Mouse (Mus musculus): ENCODE results near the gene Gbe1. TPM values are rescaled to one million over a fixed set of nuclear protein-coding genes. Genes with fewer than 3 reads are reported as not detected.

Gbe1 gene
- 18.0 and 18.6 TPM in 2 replicates for polyA plus RNA-seq (2015; fragmentation: Nextera tagmentation; extraction: Ambion mirVana)

DNA sequence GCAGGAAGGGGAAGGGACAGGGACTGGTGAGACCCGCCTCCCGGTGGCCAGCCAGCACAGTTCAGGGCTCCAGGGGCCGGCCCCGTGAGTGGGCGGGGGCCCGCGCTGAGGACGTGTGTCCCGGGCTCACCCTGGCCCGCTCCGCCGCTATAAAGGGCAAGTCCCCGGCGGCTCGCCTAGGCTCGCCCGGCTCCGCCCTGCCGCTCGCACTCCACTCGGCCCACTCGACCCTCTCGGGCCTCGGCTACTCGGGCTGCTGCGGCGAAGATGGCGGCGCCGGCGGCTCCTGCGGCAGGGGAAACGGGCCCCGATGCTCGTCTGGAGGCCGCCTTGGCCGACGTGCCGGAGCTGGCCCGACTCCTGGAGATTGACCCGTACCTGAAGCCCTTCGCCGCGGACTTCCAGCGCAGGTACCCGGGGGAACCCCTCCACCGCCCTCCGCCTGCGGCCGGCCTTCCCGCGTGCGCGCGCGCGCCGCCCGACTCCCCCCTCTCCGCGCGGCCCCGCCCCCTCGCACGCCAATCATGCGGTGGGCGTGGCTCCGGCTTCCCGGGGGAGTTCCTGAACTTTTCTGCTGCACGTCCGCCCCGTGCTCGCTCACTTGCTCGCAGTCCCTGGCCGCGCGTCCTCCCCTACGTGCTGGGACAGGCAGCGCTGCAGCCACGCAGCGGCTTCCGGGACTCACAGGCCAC, at the start of gene Gbe1:
Gene Gbe1, plus strand, starts transcription at position 64 of the 692 bp plus-strand sequence.
- peak within 1 kb of the TSS; percentile 96 for H3K9ac ChIP-seq (ENCODE audit: low read depth, low read length)
- H3K27ac ChIP-seq (ENCODE audit: low read depth, low read length): peak within 1 kb of the TSS; percentile 91
- H3K4me1 ChIP-seq (ENCODE audit: control insufficient read depth, insufficient read depth, low read depth, low read length): peaks cover 3% of the 10 kb centered on the region; the same call in 1 of the 2 replicates
- ATAC-seq: peak; percentile 97
- peak within 1 kb of the TSS; percentile 80 for H3K4me3 ChIP-seq (ENCODE audit: low read length)
- H3K9me3 ChIP-seq (ENCODE audit: control insufficient read depth, low read length): no peaks in the 10 kb centered on the region
- peak within 1 kb of the TSS; percentile 78 for H3K4me2 ChIP-seq (ENCODE audit: low read length)
- H3K36me3 ChIP-seq (ENCODE audit: control insufficient read depth, insufficient read depth, low read length): no peaks in the 10 kb centered on the region
- 0% methylated on average over 42 of the region's 82 CpGs for WGBS
- no peaks in the 10 kb centered on the region for H3K27me3 ChIP-seq (replicated peaks; ENCODE audit: control insufficient read depth, insufficient read depth, low read length)

DNA sequence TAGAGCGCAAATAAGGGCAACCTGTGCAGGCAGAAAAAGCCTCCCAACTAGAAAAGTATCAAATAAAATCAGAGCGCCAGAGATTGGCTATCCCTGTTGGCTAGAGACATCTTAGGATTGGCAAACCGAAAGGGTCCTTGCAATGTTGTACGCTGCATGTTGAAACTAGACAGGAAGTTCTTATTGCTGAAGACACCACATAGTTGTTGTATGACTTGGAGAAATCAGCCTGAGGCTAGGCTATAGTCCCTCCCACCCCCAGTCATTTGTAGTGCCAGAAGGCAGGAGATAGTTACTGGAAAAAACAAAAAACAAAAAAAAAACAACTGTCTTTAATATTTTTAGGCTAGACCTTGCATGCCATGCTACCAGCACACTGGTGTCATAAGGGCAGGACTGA, 3.1 kb upstream of the Gbe1 start:
- ATAC-seq: no peak
- 95% methylated on average over 4 of the region's 4 CpGs for WGBS
- H3K36me3 ChIP-seq (ENCODE audit: control insufficient read depth, insufficient read depth, low read length): no peaks in the 10 kb centered on the region
- no peak overlapping the region for H3K9ac ChIP-seq (ENCODE audit: low read depth, low read length)
- no peak overlapping the region for H3K4me2 ChIP-seq (ENCODE audit: low read length)
- H3K27me3 ChIP-seq (replicated peaks; ENCODE audit: control insufficient read depth, insufficient read depth, low read length): no peaks in the 10 kb centered on the region
- H3K4me1 ChIP-seq (ENCODE audit: control insufficient read depth, insufficient read depth, low read depth, low read length): peaks cover 3% of the 10 kb centered on the region; the same call in 1 of the 2 replicates
- no peak overlapping the region for H3K4me3 ChIP-seq (ENCODE audit: low read length)
- H3K9me3 ChIP-seq (ENCODE audit: control insufficient read depth, low read length): no peaks in the 10 kb centered on the region
- H3K27ac ChIP-seq (ENCODE audit: low read depth, low read length): no peak overlapping the region

DNA sequence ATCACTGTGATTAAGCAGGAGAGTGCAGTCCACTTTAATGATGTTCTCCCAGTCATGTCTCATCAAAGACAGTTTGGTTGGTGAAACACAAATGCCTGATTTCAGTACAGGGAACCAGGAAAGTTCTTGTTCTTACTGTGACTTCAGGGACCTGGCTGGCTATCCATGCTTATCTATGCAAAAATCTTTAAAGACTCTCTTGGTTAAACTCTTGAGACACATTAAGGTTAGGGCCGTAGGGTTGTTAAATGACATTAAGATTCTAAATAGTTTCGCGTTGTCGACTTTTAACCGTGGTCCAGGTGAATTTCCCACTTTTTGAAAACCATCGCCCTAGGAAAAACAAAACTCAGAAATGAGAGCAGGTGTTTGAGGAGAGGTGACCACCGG, 258 bp upstream of the Gbe1 start:
- Histone ChIP-seq H3K36me3 (ENCODE audit: control insufficient read depth, insufficient read depth, low read length) (no peaks in the 10 kb centered on the region), H3K9ac (ENCODE audit: low read depth, low read length) (peak overlapping the region; percentile 96), H3K9me3 (ENCODE audit: control insufficient read depth, low read length) (no peaks in the 10 kb centered on the region), H3K4me2 (ENCODE audit: low read length) (peak overlapping the region; percentile 78), H3K4me1 (ENCODE audit: control insufficient read depth, insufficient read depth, low read depth, low read length) (peaks cover 3% of the 10 kb centered on the region; the same call in 1 of the 2 replicates), H3K27ac (ENCODE audit: low read depth, low read length) (peak overlapping the region; percentile 91; the same call in 1 of the 2 replicates), H3K4me3 (ENCODE audit: low read length) (peak overlapping the region; percentile 80), H3K27me3 (replicated peaks; ENCODE audit: control insufficient read depth, insufficient read depth, low read length) (no peaks in the 10 kb centered on the region)
- no peak for ATAC-seq
- WGBS: 1% methylated on average over 7 of the region's 7 CpGs

DNA sequence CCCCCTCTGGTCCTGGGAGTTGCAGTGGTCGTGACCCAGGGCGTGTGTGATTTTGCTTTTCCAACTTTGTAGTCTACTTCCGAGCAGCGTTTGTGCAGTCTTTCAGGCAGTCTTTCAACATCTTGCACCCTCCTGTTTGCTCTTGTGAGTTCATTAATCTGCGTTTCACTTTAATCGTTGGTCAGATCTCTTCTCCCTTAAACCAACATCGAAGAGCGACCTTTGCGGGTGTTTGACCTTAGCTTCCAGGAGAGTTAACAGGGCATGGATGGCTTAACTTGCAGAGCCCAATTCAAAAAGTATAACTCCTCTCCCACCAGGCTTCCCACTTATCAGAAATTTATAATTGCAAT, 805 bp downstream of the Gbe1 start:
- H3K27me3 ChIP-seq (replicated peaks; ENCODE audit: control insufficient read depth, insufficient read depth, low read length): no peaks in the 10 kb centered on the region
- H3K9ac ChIP-seq (ENCODE audit: low read depth, low read length): peak overlapping the region; percentile 96
- H3K4me3 ChIP-seq (ENCODE audit: low read length): peak overlapping the region; percentile 80
- peak overlapping the region; percentile 78 for H3K4me2 ChIP-seq (ENCODE audit: low read length)
- ATAC-seq: no peak
- no peaks in the 10 kb centered on the region for H3K36me3 ChIP-seq (ENCODE audit: control insufficient read depth, insufficient read depth, low read length)
- WGBS: 2% methylated on average over 9 of the region's 9 CpGs
- H3K4me1 ChIP-seq (ENCODE audit: control insufficient read depth, insufficient read depth, low read depth, low read length): peaks cover 3% of the 10 kb centered on the region; the same call in 1 of the 2 replicates
- H3K9me3 ChIP-seq (ENCODE audit: control insufficient read depth, low read length): no peaks in the 10 kb centered on the region
- H3K27ac ChIP-seq (ENCODE audit: low read depth, low read length): peak overlapping the region; percentile 60

DNA sequence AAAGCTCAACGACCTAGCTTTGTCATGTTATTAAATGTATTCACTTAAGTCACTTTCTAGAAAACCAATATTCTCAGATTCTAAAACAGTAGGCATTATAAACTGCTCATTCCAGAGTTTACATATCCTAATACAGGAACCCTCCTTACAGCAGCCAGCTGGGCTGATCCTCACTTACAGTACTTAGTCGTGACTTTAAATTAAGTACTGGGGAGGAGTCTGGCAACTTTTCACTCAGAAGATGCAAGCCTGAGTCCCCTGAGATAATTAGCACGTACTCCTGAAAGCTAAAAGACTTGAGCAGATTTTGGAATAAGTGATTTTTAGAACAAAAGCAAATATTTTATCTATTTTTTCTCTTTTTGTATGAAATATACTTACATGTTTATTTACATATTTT, 1.5 kb downstream of the Gbe1 start:
- Histone ChIP-seq H3K4me1 (ENCODE audit: control insufficient read depth, insufficient read depth, low read depth, low read length) (peaks cover 3% of the 10 kb centered on the region; the same call in 1 of the 2 replicates), H3K9ac (ENCODE audit: low read depth, low read length) (no peak overlapping the region), H3K27ac (ENCODE audit: low read depth, low read length) (no peak overlapping the region), H3K4me3 (ENCODE audit: low read length) (no peak overlapping the region), H3K9me3 (ENCODE audit: control insufficient read depth, low read length) (no peaks in the 10 kb centered on the region), H3K36me3 (ENCODE audit: control insufficient read depth, insufficient read depth, low read length) (no peaks in the 10 kb centered on the region), H3K4me2 (ENCODE audit: low read length) (no peak overlapping the region), H3K27me3 (replicated peaks; ENCODE audit: control insufficient read depth, insufficient read depth, low read length) (no peaks in the 10 kb centered on the region)
- WGBS: 42% methylated on average over 3 of the region's 3 CpGs
- ATAC-seq: no peak

DNA sequence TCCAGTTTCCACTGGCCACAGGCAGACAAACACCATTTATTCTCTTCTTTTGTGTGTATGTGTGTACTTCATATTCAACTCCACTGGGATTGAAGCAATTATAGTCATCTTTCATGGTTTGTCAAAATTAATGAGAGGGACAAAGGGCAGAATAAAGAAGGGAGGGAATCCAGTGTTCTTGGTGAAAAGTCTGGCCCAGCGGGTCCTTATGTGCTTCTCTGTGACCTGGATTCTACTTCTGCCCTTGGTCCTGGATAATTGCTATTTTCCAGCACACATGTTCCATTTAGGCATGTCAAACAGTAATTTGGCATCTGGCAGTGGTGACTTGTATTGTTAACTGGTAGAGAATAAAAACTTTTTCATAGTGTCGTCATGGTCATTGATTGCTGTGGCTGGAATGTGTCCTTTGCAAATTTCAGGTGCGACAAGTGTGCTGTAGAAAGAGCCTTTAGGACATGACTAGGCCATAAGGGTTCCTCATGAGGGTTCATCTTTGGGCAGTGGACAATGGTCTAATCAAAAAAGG, 2.2 kb downstream of the Gbe1 start:
- H3K4me2 ChIP-seq (ENCODE audit: low read length): no peak overlapping the region
- H3K4me3 ChIP-seq (ENCODE audit: low read length): no peak overlapping the region
- H3K36me3 ChIP-seq (ENCODE audit: control insufficient read depth, insufficient read depth, low read length): no peaks in the 10 kb centered on the region
- peaks cover 3% of the 10 kb centered on the region; the same call in 1 of the 2 replicates for H3K4me1 ChIP-seq (ENCODE audit: control insufficient read depth, insufficient read depth, low read depth, low read length)
- H3K27ac ChIP-seq (ENCODE audit: low read depth, low read length): no peak overlapping the region
- H3K9me3 ChIP-seq (ENCODE audit: control insufficient read depth, low read length): no peaks in the 10 kb centered on the region
- ATAC-seq: no peak
- 38% methylated on average over 3 of the region's 3 CpGs for WGBS
- H3K9ac ChIP-seq (ENCODE audit: low read depth, low read length): no peak overlapping the region
- no peaks in the 10 kb centered on the region for H3K27me3 ChIP-seq (replicated peaks; ENCODE audit: control insufficient read depth, insufficient read depth, low read length)

DNA sequence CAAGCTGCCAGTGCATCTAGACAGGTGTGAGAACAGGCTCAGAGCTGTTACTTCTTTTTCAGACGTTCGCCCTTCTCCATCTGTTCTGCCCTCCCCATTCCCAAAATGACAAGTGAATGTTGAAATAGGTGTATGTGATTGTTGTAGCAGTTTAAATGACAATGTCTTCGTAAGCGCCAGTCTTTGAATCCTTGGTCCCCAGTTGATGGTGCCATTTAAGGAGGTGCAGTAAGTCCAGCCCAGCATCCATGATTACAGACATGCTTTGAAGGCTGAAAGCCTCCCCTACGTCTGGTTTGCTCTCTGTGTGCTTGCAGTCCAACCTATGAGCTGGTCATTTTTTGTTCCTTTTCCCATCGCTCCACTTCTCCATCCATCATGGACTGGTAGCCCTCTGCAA, 5.6 kb downstream of the Gbe1 start:
- WGBS: 99% methylated on average over 6 of the region's 6 CpGs
- Histone ChIP-seq H3K36me3 (ENCODE audit: control insufficient read depth, insufficient read depth, low read length) (no peaks in the 10 kb centered on the region), H3K4me2 (ENCODE audit: low read length) (no peak overlapping the region), H3K27ac (ENCODE audit: low read depth, low read length) (no peak overlapping the region), H3K4me3 (ENCODE audit: low read length) (no peak overlapping the region), H3K9me3 (ENCODE audit: control insufficient read depth, low read length) (no peaks in the 10 kb centered on the region), H3K27me3 (replicated peaks; ENCODE audit: control insufficient read depth, insufficient read depth, low read length) (no peaks in the 10 kb centered on the region), H3K9ac (ENCODE audit: low read depth, low read length) (no peak overlapping the region), H3K4me1 (ENCODE audit: control insufficient read depth, insufficient read depth, low read depth, low read length) (no peaks in the 10 kb centered on the region)
- ATAC-seq: no peak

DNA sequence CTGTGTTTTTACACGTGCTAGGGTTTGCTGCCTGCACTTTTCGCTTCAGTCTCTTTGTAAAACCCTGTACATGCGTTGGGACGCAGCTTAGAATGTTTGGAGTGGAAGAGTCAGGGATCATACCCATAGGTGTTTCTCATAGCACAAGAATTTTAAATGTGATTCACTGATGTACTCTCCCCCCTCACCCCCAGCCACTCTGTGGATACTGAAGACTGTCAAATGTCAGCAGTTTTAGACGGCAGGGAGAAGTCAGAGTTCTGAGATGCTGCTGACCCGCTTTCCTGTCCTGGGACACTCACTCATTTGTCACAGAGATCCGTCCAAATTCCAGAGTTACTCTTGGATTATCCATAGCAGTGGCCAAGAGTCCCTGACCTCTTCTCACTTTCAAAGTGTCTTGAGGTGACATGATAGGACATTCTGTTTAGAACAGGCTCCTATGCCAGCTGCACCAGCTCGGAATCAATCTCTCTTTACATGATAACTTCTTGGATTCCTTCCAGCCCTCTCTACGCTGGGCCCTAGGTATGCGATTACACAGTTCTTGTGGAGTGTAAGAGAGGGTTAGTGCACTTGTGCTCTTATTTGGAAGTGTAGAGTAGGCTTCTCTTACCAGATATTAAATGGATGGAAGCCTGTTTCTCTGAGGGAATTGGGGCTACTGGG, 7.0 kb downstream of the Gbe1 start:
- H3K4me1 ChIP-seq (ENCODE audit: control insufficient read depth, insufficient read depth, low read depth, low read length): no peaks in the 10 kb centered on the region
- H3K4me3 ChIP-seq (ENCODE audit: low read length): no peak overlapping the region
- H3K36me3 ChIP-seq (ENCODE audit: control insufficient read depth, insufficient read depth, low read length): no peaks in the 10 kb centered on the region
- no peak overlapping the region for H3K9ac ChIP-seq (ENCODE audit: low read depth, low read length)
- no peak overlapping the region for H3K4me2 ChIP-seq (ENCODE audit: low read length)
- no peak for ATAC-seq
- no peaks in the 10 kb centered on the region for H3K27me3 ChIP-seq (replicated peaks; ENCODE audit: control insufficient read depth, insufficient read depth, low read length)
- H3K9me3 ChIP-seq (ENCODE audit: control insufficient read depth, low read length): no peaks in the 10 kb centered on the region
- WGBS: 67% methylated on average over 10 of the region's 10 CpGs
- H3K27ac ChIP-seq (ENCODE audit: low read depth, low read length): no peak overlapping the region

DNA sequence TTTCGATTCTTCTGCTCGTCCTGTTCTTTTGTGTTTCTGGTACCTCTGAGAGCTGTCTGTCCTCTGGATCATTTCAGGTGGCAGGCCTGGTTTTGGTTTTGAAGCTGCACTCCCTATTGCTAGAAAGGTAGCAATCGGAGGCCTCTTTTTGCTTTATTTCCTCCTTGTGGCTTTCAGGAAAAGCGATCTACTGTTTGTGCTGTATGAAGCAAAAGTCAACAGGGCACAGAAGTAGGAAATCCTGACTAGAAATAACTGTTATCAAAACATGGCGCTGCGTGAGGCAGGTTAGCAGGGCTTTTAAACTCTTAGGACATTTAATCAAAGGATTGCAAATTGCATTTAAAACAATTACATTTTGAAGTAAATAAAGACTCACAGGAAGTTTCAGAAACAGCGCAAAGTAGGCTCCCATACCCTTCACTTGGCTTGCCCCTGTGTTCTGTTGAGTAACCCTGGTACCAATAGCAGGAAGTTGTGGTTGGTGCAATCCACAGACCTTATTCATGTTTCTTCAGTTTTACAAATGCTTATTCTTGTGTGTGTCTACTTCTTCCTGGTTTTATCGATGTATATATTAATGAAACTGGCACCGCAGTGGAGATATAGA, 12.7 kb downstream of the Gbe1 start:
- 89% methylated on average over 9 of the region's 9 CpGs for WGBS
- Histone ChIP-seq H3K4me1 (ENCODE audit: control insufficient read depth, insufficient read depth, low read depth, low read length) (no peaks in the 10 kb centered on the region), H3K27ac (ENCODE audit: low read depth, low read length) (no peak overlapping the region), H3K9me3 (ENCODE audit: control insufficient read depth, low read length) (no peaks in the 10 kb centered on the region), H3K4me3 (ENCODE audit: low read length) (no peak overlapping the region), H3K4me2 (ENCODE audit: low read length) (no peak overlapping the region), H3K27me3 (replicated peaks; ENCODE audit: control insufficient read depth, insufficient read depth, low read length) (no peaks in the 10 kb centered on the region), H3K9ac (ENCODE audit: low read depth, low read length) (no peak overlapping the region), H3K36me3 (ENCODE audit: control insufficient read depth, insufficient read depth, low read length) (no peaks in the 10 kb centered on the region)
- no peak for ATAC-seq
